Mouse (Mus musculus) limb, embryonic 14.5 days (tissue): ENCODE results near the gene Med21. TPM values are rescaled to one million over a fixed set of nuclear protein-coding genes. Genes with fewer than 3 reads are reported as not detected.

Source experiments
- ATAC-seq: fragments of 200-750 bp; cut with Nextera tagmentation; 2 replicates; pipeline ENCODE4 v1.8.0; 2017; ENCODE audit warnings: low read depth, moderate number of reproducible peaks, moderate TSS enrichment; ENCODE audit not compliant: low FRiP score
- DNase-seq: peaks from one replicate; pipeline ENCODE4 v3.0.0-alpha.2; 2015; ENCODE audit warnings: low spot score
- H3K27ac ChIP-seq: fragments of 300-500 bp; sonication (generic); replicated peaks from 2 replicates; pipeline ENCODE4 v1.5.1; 2014; ENCODE audit warnings: low read depth, mild to moderate bottlenecking, low read length, moderate library complexity, mixed read lengths
- H3K27me3 ChIP-seq: fragments of 300-500 bp; sonication (generic); 2 replicates; pipeline ENCODE4 v1.6.1; 2014; ENCODE audit warnings: low read length, mixed read lengths; ENCODE audit not compliant: control insufficient read depth, insufficient read depth
- H3K36me3 ChIP-seq: fragments of 300-500 bp; sonication (generic); 2 replicates; pipeline ENCODE4 v1.6.1; 2014; ENCODE audit warnings: mild to moderate bottlenecking, low read length, moderate library complexity, mixed read lengths; ENCODE audit not compliant: control insufficient read depth, insufficient read depth
- H3K4me1 ChIP-seq: fragments of 300-500 bp; sonication (generic); 2 replicates; pipeline ENCODE4 v1.6.1; 2014; ENCODE audit warnings: antibody characterized with exemption, low read length, mixed read lengths; ENCODE audit not compliant: control insufficient read depth, insufficient read depth
- H3K4me2 ChIP-seq: fragments of 300-500 bp; sonication (generic); replicated peaks from 2 replicates; pipeline ENCODE4 v1.6.1; 2014; ENCODE audit warnings: low read depth, mild to moderate bottlenecking, low read length, moderate library complexity; ENCODE audit not compliant: severe bottlenecking
- H3K4me3 ChIP-seq: fragments of 300-500 bp; sonication (generic); replicated peaks from 2 replicates; pipeline ENCODE4 v1.5.1; 2014; ENCODE audit warnings: low read length
- H3K9ac ChIP-seq: fragments of 300-500 bp; sonication (generic); 2 replicates; pipeline ENCODE4 v1.6.1; 2014; ENCODE audit warnings: mild to moderate bottlenecking, low read depth, low read length, moderate library complexity; ENCODE audit not compliant: severe bottlenecking
- H3K9me3 ChIP-seq: fragments of 300-500 bp; sonication (generic); 2 replicates; pipeline ENCODE4 v1.6.1; 2016; ENCODE audit warnings: low read length; ENCODE audit not compliant: control insufficient read depth
- POLR2A ChIP-seq: fragments of 200-500 bp; IDR thresholded peaks from 2 replicates; pipeline ENCODE4 v1.8.0; 2012; ENCODE audit warnings: inconsistent platforms, mild to moderate bottlenecking, moderate library complexity, borderline replicate concordance; ENCODE audit not compliant: insufficient read depth, insufficient read length; ENCODE audit errors: extremely low read depth
- WGBS: fragments of 180-500 bp; shearing (Covaris S2); extraction: QIAGEN DNeasy Blood & Tissue Kit; methylation state at CpG from one replicate; pipeline ENCODE4 v1.1.7; 2014; 5-methylcytosine and 5-hydroxymethylcytosine counted together
- polyA plus RNA-seq, 2 experiments: library from polyadenylated mRNA; depleted of rRNA in 1 of 2; stranded (reverse) in 1 of 2; unstranded in 1 of 2; fragments of >200 nt; fragmentation: Nextera tagmentation in 1 of 2; extraction: Ambion mirVana in 1 of 2; gene quantifications; 2 replicates each; pipeline versions ENCODE4 v1.2.1 to v1.2.3; 2012 to 2014

Gene Med21
- polyA plus RNA-seq, 2 experiments = 116 to 141 TPM

- no peak overlapping the region for H3K27ac ChIP-seq
- TF ChIP-seq POLR2A = no peak
- no peaks in the 10 kb centered on the region for H3K36me3 ChIP-seq
- H3K9ac ChIP-seq = no peak overlapping the region
- H3K4me1 ChIP-seq = peaks cover 8% of the 10 kb centered on the region
- no peak for ATAC-seq
- 85% methylated on average over 6 of the region's 6 CpGs for WGBS
- H3K27me3 ChIP-seq = no peaks in the 10 kb centered on the region
- H3K9me3 ChIP-seq = no peaks in the 10 kb centered on the region
- DNase-seq = no peak
- H3K4me3 ChIP-seq = no peak overlapping the region
- no peak overlapping the region for H3K4me2 ChIP-seq
Observed at GRCm38 (mm10) chr6:146640991-146641390, 1.4 kb upstream of the Med21 start.

GRCm38 (mm10) chr6:146641621-146642210 lies 631 bp upstream of the Med21 start:
- Histone ChIP-seq H3K4me3 (peak overlapping the region; percentile 64), H3K4me2 (peak overlapping the region; percentile 85), H3K4me1 (peaks cover 8% of the 10 kb centered on the region), H3K36me3 (no peaks in the 10 kb centered on the region), H3K27me3 (no peaks in the 10 kb centered on the region), H3K9ac (peak overlapping the region; percentile 55), H3K27ac (no peak overlapping the region; the same call in 1 of the 2 replicates), H3K9me3 (no peaks in the 10 kb centered on the region)
- WGBS = 66% methylated on average over 11 of the region's 11 CpGs
- TF ChIP-seq POLR2A = no peak
- DNase-seq (no peak), ATAC-seq (no peak; the same call in 1 of the 2 replicates)

DNA sequence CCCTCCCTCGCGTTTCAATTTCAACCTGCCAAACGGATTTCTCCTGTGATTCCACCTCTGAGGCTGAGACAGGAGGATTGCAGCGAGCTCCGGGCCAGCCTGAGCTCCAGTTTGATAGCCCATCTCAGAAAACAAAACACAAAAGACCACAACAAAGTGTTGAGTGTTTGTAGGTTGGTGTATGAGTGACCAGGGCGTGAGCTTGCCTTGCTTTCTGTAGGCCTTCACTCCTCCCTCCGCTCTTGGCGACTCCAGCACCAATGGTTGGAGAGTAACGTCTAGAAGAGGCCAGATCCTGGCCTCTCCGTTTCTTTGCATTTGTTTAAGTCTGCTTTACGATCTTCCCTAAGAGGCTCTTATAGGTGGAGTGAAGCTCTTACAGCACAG lies 830 bp downstream of the Med21 start:
- Histone ChIP-seq H3K27me3 (no peaks in the 10 kb centered on the region), H3K4me1 (peaks cover 8% of the 10 kb centered on the region), H3K27ac (peak overlapping the region; percentile 81; the same call in 1 of the 2 replicates), H3K4me2 (peak overlapping the region; percentile 85), H3K36me3 (no peaks in the 10 kb centered on the region), H3K9ac (peak overlapping the region; percentile 87), H3K4me3 (peak overlapping the region; percentile 64), H3K9me3 (no peaks in the 10 kb centered on the region)
- DNase-seq (peak; percentile 12), ATAC-seq (no peak)
- 32% methylated on average over 11 of the region's 11 CpGs for WGBS
- TF ChIP-seq POLR2A = no peak

DNA sequence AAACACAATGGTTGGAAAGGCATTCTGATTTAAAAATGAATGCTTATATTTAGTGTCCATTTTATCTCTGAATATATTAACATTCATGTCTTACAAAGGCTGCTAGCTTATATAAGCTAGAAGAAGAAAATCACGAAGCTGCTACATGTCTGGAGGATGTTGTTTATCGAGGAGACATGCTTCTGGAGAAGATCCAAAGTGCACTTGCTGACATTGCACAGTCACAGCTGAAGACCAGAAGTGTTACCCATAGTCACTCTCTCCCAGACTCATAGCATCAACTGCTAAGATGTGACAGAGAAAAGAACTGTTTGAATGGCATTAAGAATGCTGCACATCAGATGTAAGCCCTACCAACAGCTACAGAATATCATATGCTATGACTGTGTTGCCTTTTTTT lies 7.7 kb downstream of the Med21 start:
- WGBS = 90% methylated on average over 2 of the region's 2 CpGs

GRCm38 (mm10) chr6:146651431-146651830 lies 9.1 kb downstream of the Med21 start:
- ATAC-seq (no peak), DNase-seq (no peak)
- H3K27ac ChIP-seq = no peak overlapping the region
- no peaks in the 10 kb centered on the region for H3K27me3 ChIP-seq
- no peak overlapping the region for H3K9ac ChIP-seq
- no peak overlapping the region for H3K4me3 ChIP-seq
- no peaks in the 10 kb centered on the region for H3K9me3 ChIP-seq
- H3K4me1 ChIP-seq = no peaks in the 10 kb centered on the region
- no peak for TF ChIP-seq POLR2A
- H3K4me2 ChIP-seq = no peak overlapping the region
- peaks cover 27% of the 10 kb centered on the region for H3K36me3 ChIP-seq

More for the DNA sequence above, 7.7 kb downstream of the Med21 start:
- TF ChIP-seq POLR2A = no peak
- no peaks in the 10 kb centered on the region for H3K4me1 ChIP-seq
- H3K4me2 ChIP-seq = no peak overlapping the region
- peaks cover 27% of the 10 kb centered on the region for H3K36me3 ChIP-seq
- H3K9ac ChIP-seq = no peak overlapping the region
- no peak overlapping the region for H3K4me3 ChIP-seq
- no peaks in the 10 kb centered on the region for H3K27me3 ChIP-seq
- H3K27ac ChIP-seq = no peak overlapping the region
- ATAC-seq (no peak), DNase-seq (no peak)
- H3K9me3 ChIP-seq = no peaks in the 10 kb centered on the region
